Mouse (Mus musculus): ENCODE results near the gene Adcy5. TPM values are rescaled to one million over a fixed set of nuclear protein-coding genes. Genes with fewer than 3 reads are reported as not detected.

Gene Adcy5
- total and polyA plus RNA-seq, 3 experiments: under 0.01 to 0.08 TPM; not detected in 1

DNA sequence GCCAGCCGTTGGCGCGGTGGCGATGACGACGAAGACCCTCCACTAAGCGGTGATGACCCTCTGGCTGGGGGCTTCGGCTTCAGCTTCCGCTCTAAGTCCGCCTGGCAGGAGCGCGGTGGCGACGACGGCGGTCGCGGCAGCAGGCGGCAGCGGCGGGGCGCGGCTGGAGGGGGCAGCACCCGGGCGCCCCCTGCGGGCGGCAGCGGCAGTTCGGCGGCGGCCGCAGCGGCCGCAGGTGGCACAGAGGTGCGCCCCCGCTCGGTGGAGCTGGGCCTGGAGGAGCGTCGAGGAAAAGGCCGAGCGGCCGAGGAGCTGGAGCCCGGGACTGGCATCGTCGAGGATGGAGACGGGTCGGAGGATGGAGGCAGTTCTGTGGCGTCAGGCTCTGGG is 1.6 kb downstream of the Adcy5 start:
- Histone ChIP-seq H3K9ac (ENCODE audit: control insufficient read depth, low read depth, low read length, poor library complexity, severe bottlenecking) (no peak overlapping the region), H3K27me3 (ENCODE audit: control insufficient read depth in 1 of 2, insufficient read depth in 2 of 2, low read length in 2 of 2) (no peaks in the 10 kb centered on the region), H3K4me1 (ENCODE audit: control insufficient read depth in 1 of 2, insufficient read depth in 2 of 2, low read length in 2 of 2) (no peaks in the 10 kb centered on the region), H3K4me3 (ENCODE audit: control insufficient read depth in 1 of 2, insufficient read depth in 1 of 2, low read depth in 2 of 2, low read length in 2 of 2) (no peak overlapping the region), H3K36me3 (ENCODE audit: control insufficient read depth in 1 of 2, insufficient read depth in 2 of 2, low read length in 2 of 2) (no peaks in the 10 kb centered on the region), H3K9me3 (replicated peaks; ENCODE audit: insufficient read depth, low read length) (no peaks in the 10 kb centered on the region), H3K79me2 (ENCODE audit: control insufficient read depth, insufficient read depth, low read length, poor library complexity) (no peaks in the 10 kb centered on the region), H3K27ac (ENCODE audit: control insufficient read depth, low read depth, low read length) (no peak overlapping the region)
- TF ChIP-seq MYB (IDR thresholded peaks at IDR 0.05; ENCODE audit: low read depth, low read length) (no peak), BHLHE40 (IDR thresholded peaks at IDR 0.05; ENCODE audit: borderline replicate concordance, low read depth, low read length) (no peak), NRF1 (IDR thresholded peaks at IDR 0.05; ENCODE audit: insufficient read depth, low read depth, low read length, poor library complexity, severe bottlenecking) (no peak), ETS1 (IDR thresholded peaks at IDR 0.05; ENCODE audit: low read depth, low read length) (no peak), POLR2A (IDR thresholded peaks at IDR 0.05; ENCODE audit: control insufficient read depth in 1 of 2, insufficient read depth in 1 of 2, low read depth in 1 of 2, low read length in 2 of 2, poor library complexity in 1 of 2) (no peak), JUND (IDR thresholded peaks at IDR 0.05; ENCODE audit: low read depth, low read length) (no peak), ZNF384 (IDR thresholded peaks at IDR 0.05; ENCODE audit: low read depth, low read length) (no peak), CHD2 (IDR thresholded peaks at IDR 0.05; ENCODE audit: low read length) (no peak), GATA1 (IDR thresholded peaks at IDR 0.05; ENCODE audit: low read depth, low read length) (no peak), CHD1 (IDR thresholded peaks at IDR 0.05; ENCODE audit: low read depth, low read length) (no peak), GABPA (IDR thresholded peaks at IDR 0.05; ENCODE audit: low read depth, low read length) (no peak), SIN3A (IDR thresholded peaks at IDR 0.05; ENCODE audit: low read length) (no peak), RAD21 (IDR thresholded peaks at IDR 0.05; ENCODE audit: low read depth, low read length) (no peak), USF2 (IDR thresholded peaks at IDR 0.05; ENCODE audit: borderline replicate concordance in 1 of 2, insufficient read depth in 1 of 2, low read depth in 1 of 2, low read length in 2 of 2) (no peak), TCF12 (IDR thresholded peaks at IDR 0.05; ENCODE audit: low read depth, low read length) (no peak), KAT2A (conservative IDR thresholded peaks at IDR 0.05; ENCODE audit: low read depth, low read length) (no peak), MAZ (IDR thresholded peaks at IDR 0.05; ENCODE audit: low read depth, low read length) (no peak), MEF2A (IDR thresholded peaks at IDR 0.05; ENCODE audit: extremely low read depth, insufficient replicate concordance, low read depth, low read length, poor library complexity, severe bottlenecking) (no peak)
- no peak for DNase-seq (ENCODE audit: low read depth, low spot score)

DNA sequence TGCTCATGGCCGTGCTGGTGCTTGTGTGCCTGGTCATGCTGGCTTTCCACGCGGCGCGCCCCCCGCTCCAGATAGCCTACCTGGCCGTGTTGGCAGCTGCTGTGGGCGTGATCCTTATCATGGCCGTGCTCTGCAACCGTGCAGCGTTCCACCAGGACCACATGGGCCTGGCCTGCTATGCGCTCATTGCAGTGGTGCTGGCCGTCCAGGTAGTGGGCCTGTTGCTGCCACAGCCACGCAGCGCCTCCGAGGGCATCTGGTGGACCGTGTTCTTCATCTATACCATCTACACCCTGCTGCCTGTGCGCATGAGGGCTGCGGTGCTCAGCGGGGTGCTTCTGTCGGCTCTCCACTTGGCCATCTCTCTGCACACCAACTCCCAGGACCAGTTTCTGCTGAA is 2.2 kb downstream of the Adcy5 start:
- no peak overlapping the region for H3K9ac ChIP-seq (ENCODE audit: control insufficient read depth, low read depth, low read length, poor library complexity, severe bottlenecking)
- no peak overlapping the region for H3K27ac ChIP-seq (ENCODE audit: control insufficient read depth, low read depth, low read length)
- H3K4me1 ChIP-seq (ENCODE audit: control insufficient read depth in 1 of 2, insufficient read depth in 2 of 2, low read length in 2 of 2): no peaks in the 10 kb centered on the region
- DNase-seq (ENCODE audit: low read depth, low spot score): no peak
- H3K9me3 ChIP-seq (replicated peaks; ENCODE audit: insufficient read depth, low read length): no peaks in the 10 kb centered on the region
- H3K36me3 ChIP-seq (ENCODE audit: control insufficient read depth in 1 of 2, insufficient read depth in 2 of 2, low read length in 2 of 2): no peaks in the 10 kb centered on the region
- no peak overlapping the region for H3K4me3 ChIP-seq (ENCODE audit: control insufficient read depth in 1 of 2, insufficient read depth in 1 of 2, low read depth in 2 of 2, low read length in 2 of 2)
- H3K27me3 ChIP-seq (ENCODE audit: control insufficient read depth in 1 of 2, insufficient read depth in 2 of 2, low read length in 2 of 2): no peaks in the 10 kb centered on the region
- TF ChIP-seq ZKSCAN1 (IDR thresholded peaks at IDR 0.05; ENCODE audit: low read depth, low read length): no peak
- no peak for TF ChIP-seq HCFC1 (IDR thresholded peaks at IDR 0.05; ENCODE audit: low read depth, low read length)
- TF ChIP-seq SMC3 (IDR thresholded peaks at IDR 0.05; ENCODE audit: low read depth, low read length): no peak
- no peak for TF ChIP-seq SIN3A (IDR thresholded peaks at IDR 0.05; ENCODE audit: low read length)
- no peak for TF ChIP-seq RAD21 (IDR thresholded peaks at IDR 0.05; ENCODE audit: low read depth, low read length)
- TF ChIP-seq TAL1 (IDR thresholded peaks at IDR 0.05; ENCODE audit: low read length): no peak
- no peak for TF ChIP-seq MYB (IDR thresholded peaks at IDR 0.05; ENCODE audit: low read depth, low read length)
- TF ChIP-seq USF1 (IDR thresholded peaks at IDR 0.05; ENCODE audit: low read depth, low read length): no peak
- no peak for TF ChIP-seq ZNF384 (IDR thresholded peaks at IDR 0.05; ENCODE audit: low read depth, low read length)
- no peak for TF ChIP-seq MEF2A (IDR thresholded peaks at IDR 0.05; ENCODE audit: extremely low read depth, insufficient replicate concordance, low read depth, low read length, poor library complexity, severe bottlenecking)
- no peak for TF ChIP-seq MAX (IDR thresholded peaks at IDR 0.05; ENCODE audit: low read length)
- TF ChIP-seq MYC (IDR thresholded peaks at IDR 0.05; ENCODE audit: low read depth, low read length): no peak
- TF ChIP-seq ZC3H11A (IDR thresholded peaks at IDR 0.05; ENCODE audit: low read depth, low read length): no peak
- no peak for TF ChIP-seq KAT2A (conservative IDR thresholded peaks at IDR 0.05; ENCODE audit: low read depth, low read length)
- TF ChIP-seq ETS1 (IDR thresholded peaks at IDR 0.05; ENCODE audit: low read depth, low read length): no peak
- no peak for TF ChIP-seq BHLHE40 (IDR thresholded peaks at IDR 0.05; ENCODE audit: borderline replicate concordance, low read depth, low read length)
- no peak for TF ChIP-seq CHD1 (IDR thresholded peaks at IDR 0.05; ENCODE audit: low read depth, low read length)
- H3K79me2 ChIP-seq (ENCODE audit: control insufficient read depth, insufficient read depth, low read length, poor library complexity): no peaks in the 10 kb centered on the region

All from MEL (cell line).